Mouse (Mus musculus): Measurements from ENCODE around the gene Ahsg. TPM values are rescaled to one million over a fixed set of nuclear protein-coding genes. Genes with fewer than 3 reads are reported as not detected.
A peak's percentile ranks its signal among the peaks of the same experiment; 100 is the strongest.

Ahsg gene
- total and polyA plus RNA-seq, 3 experiments = 8.0 to 15.1 (median 8.6) TPM

DNA sequence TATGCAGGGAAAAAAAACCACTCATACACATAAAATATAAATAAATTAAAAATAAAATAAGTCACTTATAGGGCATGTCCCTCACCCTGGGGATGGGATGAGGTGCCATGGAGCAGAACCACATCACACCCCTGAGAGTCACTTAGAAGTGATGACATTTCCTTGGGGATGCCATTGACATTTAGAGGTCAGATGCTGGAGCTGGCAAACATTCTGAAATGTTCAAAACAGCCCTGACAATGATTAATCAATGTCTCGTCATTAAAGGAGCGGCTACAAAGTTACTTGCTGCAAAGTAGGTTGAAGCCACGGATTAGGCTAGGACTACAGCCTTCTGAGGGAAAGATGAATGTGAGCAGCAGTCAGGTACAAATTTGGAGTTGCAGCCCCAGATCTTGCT lies 10.2 kb downstream of the Ahsg start:
- Histone ChIP-seq H3K36me3 (ENCODE audit: control insufficient read depth, insufficient read depth, low read length) (no peaks in the 10 kb centered on the region), H3K4me3 (no peak overlapping the region), H3K4me1 (ENCODE audit: control insufficient read depth, insufficient read depth, low read length) (no peaks in the 10 kb centered on the region), H3K27ac (no peak overlapping the region), H3K27me3 (ENCODE audit: control insufficient read depth, insufficient read depth, low read length) (no peaks in the 10 kb centered on the region), H3K9ac (ENCODE audit: low read depth, low read length) (no peak overlapping the region), H3K79me2 (replicated peaks; ENCODE audit: control insufficient read depth, insufficient read depth, low read length) (no peaks in the 10 kb centered on the region)
- DNase-seq = no peak
- intact Hi-C loops (cut with DNase I) = no loop called here
- 74% methylated on average over 3 of the region's 3 CpGs for WGBS
- TF ChIP-seq POLR2A (IDR thresholded peaks at IDR 0.05; ENCODE audit: insufficient read depth, low read depth, low read length) = no peak
- TF ChIP-seq CTCF (IDR thresholded peaks at IDR 0.05) = no peak
- no peak for TF ChIP-seq EP300 (IDR thresholded peaks at IDR 0.05; ENCODE audit: insufficient read depth, low read depth, low read length)

DNA sequence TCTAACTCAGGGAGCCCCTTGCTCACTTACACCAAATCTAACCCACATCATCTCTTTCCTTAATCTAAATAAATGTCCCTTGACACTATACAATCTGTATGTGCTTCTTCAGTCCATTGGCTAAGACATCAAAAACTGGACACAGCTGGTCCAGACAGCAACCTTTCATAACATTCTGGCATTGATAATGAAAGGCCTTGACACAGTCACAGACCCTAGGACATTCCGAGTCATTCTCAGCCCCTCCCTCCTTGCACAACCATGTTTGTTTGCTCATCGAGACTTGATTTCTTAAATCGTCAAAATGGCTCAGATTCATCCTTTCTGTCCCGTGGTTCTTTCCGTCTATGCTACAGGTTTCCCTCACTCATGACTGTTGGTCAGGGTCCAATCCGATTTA lies 18.2 kb downstream of the Ahsg start:
- no peak for DNase-seq
- no peak overlapping the region for H3K9ac ChIP-seq (ENCODE audit: low read depth, low read length)
- WGBS = 84% methylated on average over 6 of the region's 6 CpGs
- no peaks in the 10 kb centered on the region for H3K36me3 ChIP-seq (ENCODE audit: control insufficient read depth, insufficient read depth, low read length)
- H3K27me3 ChIP-seq (ENCODE audit: control insufficient read depth, insufficient read depth, low read length) = no peaks in the 10 kb centered on the region
- H3K4me1 ChIP-seq (ENCODE audit: control insufficient read depth, insufficient read depth, low read length) = no peaks in the 10 kb centered on the region; the same call in 1 of the 2 replicates
- intact Hi-C loops (cut with DNase I) = no loop called here
- H3K4me3 ChIP-seq = no peak overlapping the region
- TF ChIP-seq EP300 (IDR thresholded peaks at IDR 0.05; ENCODE audit: insufficient read depth, low read depth, low read length) (no peak), CTCF (IDR thresholded peaks at IDR 0.05) (no peak), POLR2A (IDR thresholded peaks at IDR 0.05; ENCODE audit: insufficient read depth, low read depth, low read length) (no peak)
- H3K27ac ChIP-seq = no peak overlapping the region
- H3K79me2 ChIP-seq (replicated peaks; ENCODE audit: control insufficient read depth, insufficient read depth, low read length) = no peaks in the 10 kb centered on the region

DNA sequence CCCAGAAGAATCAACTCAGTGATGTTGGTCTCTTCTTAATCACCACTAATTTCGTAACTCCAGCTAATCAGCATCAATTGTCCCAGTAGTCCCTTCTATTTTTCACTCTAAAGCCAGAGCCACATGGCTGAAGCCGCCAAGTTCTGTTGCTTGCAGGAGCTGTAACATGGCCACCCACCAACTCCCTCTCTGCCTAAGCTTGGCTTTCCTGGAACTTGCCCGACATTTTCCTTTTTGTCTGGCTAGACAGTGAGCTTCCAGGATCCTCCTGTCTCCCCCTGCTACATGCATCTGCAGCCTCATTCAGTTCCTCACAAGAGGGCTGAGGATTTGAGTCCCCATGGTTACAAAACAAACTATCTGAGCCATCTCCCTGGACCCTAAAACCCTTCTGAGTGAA lies 20.9 kb downstream of the Ahsg start:
- intact Hi-C loops (cut with DNase I) = no loop called here

DNA sequence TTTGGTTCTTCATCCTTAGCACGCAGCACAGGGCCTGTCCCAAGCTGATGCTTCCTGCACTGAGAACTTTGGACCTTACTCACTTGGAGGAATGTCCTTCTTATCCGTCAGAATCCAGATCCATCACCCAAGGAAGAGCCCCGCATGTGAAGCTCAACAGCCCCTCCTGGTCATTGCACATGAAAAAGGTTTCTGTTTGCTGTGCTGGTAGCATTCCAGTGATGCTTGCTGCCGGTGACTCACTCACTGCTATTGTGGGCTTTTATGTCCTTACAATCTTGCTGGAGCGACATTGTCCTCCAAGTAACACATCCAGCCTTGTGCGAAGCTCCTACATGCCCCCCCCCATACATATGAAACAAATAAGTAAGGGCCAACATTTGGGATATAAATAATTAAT lies 21.8 kb downstream of the Ahsg start:
- Histone ChIP-seq H3K79me2 (replicated peaks; ENCODE audit: control insufficient read depth, insufficient read depth, low read length) (no peaks in the 10 kb centered on the region), H3K9ac (ENCODE audit: low read depth, low read length) (no peak overlapping the region), H3K27ac (no peak overlapping the region), H3K36me3 (ENCODE audit: control insufficient read depth, insufficient read depth, low read length) (no peaks in the 10 kb centered on the region), H3K4me3 (no peak overlapping the region), H3K4me1 (ENCODE audit: control insufficient read depth, insufficient read depth, low read length) (no peaks in the 10 kb centered on the region; the same call in 1 of the 2 replicates), H3K27me3 (ENCODE audit: control insufficient read depth, insufficient read depth, low read length) (no peaks in the 10 kb centered on the region)
- TF ChIP-seq POLR2A (IDR thresholded peaks at IDR 0.05; ENCODE audit: insufficient read depth, low read depth, low read length) (no peak), EP300 (IDR thresholded peaks at IDR 0.05; ENCODE audit: insufficient read depth, low read depth, low read length) (no peak), CTCF (IDR thresholded peaks at IDR 0.05) (no peak)
- no peak for DNase-seq
- intact Hi-C loops (cut with DNase I) = no loop called here
- WGBS = 61% methylated on average over 6 of the region's 6 CpGs

More for the DNA sequence above, 20.9 kb downstream of the Ahsg start:
- no peaks in the 10 kb centered on the region for H3K79me2 ChIP-seq (replicated peaks; ENCODE audit: control insufficient read depth, insufficient read depth, low read length)
- H3K27ac ChIP-seq = no peak overlapping the region
- H3K4me1 ChIP-seq (ENCODE audit: control insufficient read depth, insufficient read depth, low read length) = no peaks in the 10 kb centered on the region; the same call in 1 of the 2 replicates
- H3K36me3 ChIP-seq (ENCODE audit: control insufficient read depth, insufficient read depth, low read length) = no peaks in the 10 kb centered on the region
- H3K9ac ChIP-seq (ENCODE audit: low read depth, low read length) = no peak overlapping the region
- TF ChIP-seq EP300 (IDR thresholded peaks at IDR 0.05; ENCODE audit: insufficient read depth, low read depth, low read length) (no peak), POLR2A (IDR thresholded peaks at IDR 0.05; ENCODE audit: insufficient read depth, low read depth, low read length) (no peak), CTCF (IDR thresholded peaks at IDR 0.05) (no peak)
- peak; percentile 34 to 45 for DNase-seq
- WGBS = 72% methylated on average over 3 of the region's 3 CpGs
- H3K4me3 ChIP-seq = no peak overlapping the region
- H3K27me3 ChIP-seq (ENCODE audit: control insufficient read depth, insufficient read depth, low read length) = no peaks in the 10 kb centered on the region

DNA sequence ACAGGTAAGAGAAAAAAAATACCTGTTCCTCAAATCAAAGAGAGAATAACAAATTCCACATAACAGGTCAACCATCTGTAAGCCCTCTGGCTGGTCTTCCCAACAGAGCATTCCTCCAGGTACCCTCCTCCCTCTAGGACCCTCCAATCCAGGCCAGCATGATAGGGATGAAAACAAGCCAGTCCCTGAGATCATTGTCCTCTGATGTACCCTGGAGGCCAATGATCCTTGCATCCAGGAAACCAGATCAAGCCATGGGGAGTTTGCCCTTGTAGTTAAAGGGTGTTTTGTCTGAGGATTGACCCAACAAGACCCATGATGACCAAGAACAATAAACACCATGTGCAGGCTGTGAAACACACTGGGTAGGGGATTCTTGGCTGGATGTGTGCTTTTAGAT lies 23.2 kb downstream of the Ahsg start:
- H3K79me2 ChIP-seq (replicated peaks; ENCODE audit: control insufficient read depth, insufficient read depth, low read length) = no peaks in the 10 kb centered on the region
- H3K27me3 ChIP-seq (ENCODE audit: control insufficient read depth, insufficient read depth, low read length) = no peaks in the 10 kb centered on the region
- no peaks in the 10 kb centered on the region; the same call in 1 of the 2 replicates for H3K4me1 ChIP-seq (ENCODE audit: control insufficient read depth, insufficient read depth, low read length)
- H3K27ac ChIP-seq = no peak overlapping the region
- no peak overlapping the region for H3K9ac ChIP-seq (ENCODE audit: low read depth, low read length)
- DNase-seq = no peak
- TF ChIP-seq POLR2A (IDR thresholded peaks at IDR 0.05; ENCODE audit: insufficient read depth, low read depth, low read length) = no peak
- TF ChIP-seq CTCF (IDR thresholded peaks at IDR 0.05) = no peak
- intact Hi-C loops (cut with DNase I) = no loop called here
- H3K4me3 ChIP-seq = no peak overlapping the region
- no peaks in the 10 kb centered on the region for H3K36me3 ChIP-seq (ENCODE audit: control insufficient read depth, insufficient read depth, low read length)

DNA sequence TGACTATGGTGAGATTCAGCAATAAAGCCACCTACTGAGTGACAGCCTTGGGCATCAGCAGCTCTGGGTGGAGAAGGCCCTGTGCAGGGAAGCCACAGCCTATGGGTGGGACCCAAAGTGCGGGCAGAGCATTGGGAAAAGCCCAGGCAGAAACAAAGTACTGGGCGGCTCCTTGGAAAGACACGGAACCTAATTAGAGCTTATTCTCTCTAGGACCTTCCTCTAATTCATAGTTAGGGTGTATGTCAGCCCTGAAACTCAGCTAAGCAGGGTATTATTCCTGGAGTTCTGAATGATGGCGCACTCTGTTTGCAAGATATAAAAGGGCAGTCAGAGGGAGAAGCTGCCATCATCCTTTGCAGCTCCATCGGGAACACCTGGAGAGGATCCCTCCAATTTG lies 27.0 kb downstream of the Ahsg start, which contains the start of gene Fetub:
Gene Fetub (plus strand): TSS at position 301 of the 400 bp plus-strand sequence.
- 93% methylated on average over 5 of the region's 5 CpGs for WGBS

More for the DNA sequence above, 27.0 kb downstream of the Ahsg start, which contains the start of gene Fetub:
- TF ChIP-seq CTCF (IDR thresholded peaks at IDR 0.05) (no peak), EP300 (IDR thresholded peaks at IDR 0.05; ENCODE audit: insufficient read depth, low read depth, low read length) (no peak), POLR2A (IDR thresholded peaks at IDR 0.05; ENCODE audit: insufficient read depth, low read depth, low read length) (no peak)
- intact Hi-C loops (cut with DNase I) = no loop called here
- H3K4me1 ChIP-seq (ENCODE audit: control insufficient read depth, insufficient read depth, low read length) = no peaks in the 10 kb centered on the region
- DNase-seq = no peak
- no peaks in the 10 kb centered on the region for H3K36me3 ChIP-seq (ENCODE audit: control insufficient read depth, insufficient read depth, low read length)
- no peaks in the 10 kb centered on the region for H3K27me3 ChIP-seq (ENCODE audit: control insufficient read depth, insufficient read depth, low read length)
- no peaks in the 10 kb centered on the region for H3K79me2 ChIP-seq (replicated peaks; ENCODE audit: control insufficient read depth, insufficient read depth, low read length)
- no peak within 1 kb of the TSS for H3K9ac ChIP-seq (ENCODE audit: low read depth, low read length)
- H3K27ac ChIP-seq = no peak within 1 kb of the TSS
- no peak within 1 kb of the TSS for H3K4me3 ChIP-seq
